ENCODE assay signal across 11 mouse cellular contexts in the genomic region with DNA sequence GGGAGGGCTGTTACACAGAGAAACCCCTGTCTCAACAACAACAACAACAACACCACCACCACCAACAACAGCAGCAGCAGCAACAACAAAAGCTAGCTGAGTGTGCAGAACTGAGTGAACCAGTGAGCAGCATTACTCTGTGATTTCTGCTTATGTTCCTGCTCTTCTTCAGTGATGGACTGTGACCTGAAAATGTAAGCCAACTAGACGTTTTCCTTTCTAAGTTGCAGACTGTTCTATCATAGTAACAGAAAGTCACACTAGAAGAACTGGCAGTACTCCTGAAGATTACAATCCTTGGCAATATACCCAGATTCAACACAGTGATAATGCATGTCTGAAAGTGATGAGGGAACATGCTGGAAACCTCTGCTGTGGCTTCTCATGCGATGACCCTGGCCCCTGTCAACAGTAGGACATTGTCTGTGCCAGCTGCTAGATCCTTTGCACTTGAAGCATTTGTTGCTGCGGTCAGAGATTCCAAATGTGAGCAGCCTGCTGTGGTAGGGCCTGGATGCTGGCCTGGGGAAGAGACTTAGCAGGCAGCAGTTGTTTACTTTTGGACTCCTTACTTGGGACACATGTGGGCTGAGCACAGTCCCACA.
A peak's percentile ranks its signal among the peaks of the same experiment; 100 is the strongest.
DNase-seq lines count a peak whose midpoint lies in the region; ATAC-seq lines count a peak whose summit lies in the region.
"Had no signal": no experiment of that assay in that cellular context is flagged by ENCODE, and none has a peak within 500 bp of the region (broad histone marks: within the 10 kb centered on the region; RNA-seq: fewer than 3 reads in every experiment).

No protein-coding gene starts in this region.

- no peak overlapping the region for H3K27ac ChIP-seq in kidney, embryonic 16.5 days (ENCODE audit: low read length)
- H3K27ac ChIP-seq: forebrain, embryonic 15.5 days; hindbrain, embryonic 13.5 days had no signal

- no peaks in the 10 kb centered on the region; the same call in 1 of the 2 replicates for H3K27me3 ChIP-seq in kidney, embryonic 16.5 days (ENCODE audit: insufficient read depth, low read length)
- H3K27me3 ChIP-seq: forebrain, embryonic 15.5 days; hindbrain, embryonic 13.5 days had no signal

- H3K36me3 ChIP-seq in kidney, embryonic 16.5 days (ENCODE audit: insufficient read depth, low read length) = no peaks in the 10 kb centered on the region
- H3K36me3 ChIP-seq: forebrain, embryonic 15.5 days; hindbrain, embryonic 13.5 days had no signal

- 68% methylated on average over 3 of the region's 3 CpGs for WGBS in kidney, embryonic 16.5 days

- peak; percentile 7 for DNase-seq in kidney, adult 18-20 months
- peak; percentile 13 for DNase-seq in fat pad, adult 2 months (ENCODE audit: extremely low read depth, low read depth, low spot score)
- peak; percentile 19 to 33 for DNase-seq in heart, postnatal 10 days
- peak; percentile 69 for DNase-seq in lung, postnatal 25 days (ENCODE audit: low spot score)
- DNase-seq in thymus, postnatal 10 days (ENCODE audit: low spot score in 2 of 2) = no peak
- no peak for DNase-seq in cerebellum, adult 11-12 months
- DNase-seq: thymus, postnatal 4 days had no signal

- ATAC-seq in kidney, embryonic 16.5 days (ENCODE audit: low FRiP score, low TSS enrichment) = no peak
- ATAC-seq: forebrain, embryonic 15.5 days had no signal

- no peak overlapping the region for H3K4me2 ChIP-seq in kidney, embryonic 16.5 days (replicated peaks; ENCODE audit: low read depth, low read length)
- H3K4me2 ChIP-seq: forebrain, embryonic 15.5 days; hindbrain, embryonic 13.5 days; midbrain, embryonic 11.5 days had no signal

- H3K9me3 ChIP-seq in kidney, embryonic 16.5 days (ENCODE audit: low read length) = no peaks in the 10 kb centered on the region
- H3K9me3 ChIP-seq: forebrain, embryonic 15.5 days; hindbrain, embryonic 13.5 days had no signal

- H3K9ac ChIP-seq in kidney, embryonic 16.5 days (replicated peaks; ENCODE audit: low read length) = no peak overlapping the region
- H3K9ac ChIP-seq: forebrain, embryonic 15.5 days; hindbrain, embryonic 13.5 days had no signal

- no peak overlapping the region for H3K4me3 ChIP-seq in kidney, embryonic 16.5 days (ENCODE audit: low read length)
- H3K4me3 ChIP-seq: forebrain, embryonic 15.5 days; hindbrain, embryonic 13.5 days had no signal

- no peaks in the 10 kb centered on the region for H3K4me1 ChIP-seq in kidney, embryonic 16.5 days (ENCODE audit: insufficient read depth, low read length)
- H3K4me1 ChIP-seq: forebrain, embryonic 15.5 days; hindbrain, embryonic 13.5 days had no signal

- intact Hi-C loops in heart, postnatal 10 days (cut with DNase I) = no loop called here

Comparison
In these comparisons a context has a peak if more than half of its experiments do, and no peak if none do; other contexts are left out.
1. DNase-seq: peak in kidney, adult 18-20 months (single experiment), fat pad, adult 2 months (single experiment), heart, postnatal 10 days (2 of 2) and lung, postnatal 25 days (single experiment); none in thymus, postnatal 10 days (0 of 2) and cerebellum, adult 11-12 months (single experiment).